Mouse (Mus musculus): ENCODE measurements around the gene Gm20662. TPM values are rescaled to one million over a fixed set of nuclear protein-coding genes. Genes with fewer than 3 reads are reported as not detected.
"Not testable (repeated sequence)": the region's sequence is repeated elsewhere in the genome, so short reads cannot be mapped to it uniquely, and the experiment has no call there.

The Gm20662 gene
- total RNA-seq, 1 experiment from 2014 or later, result not detected

DNA sequence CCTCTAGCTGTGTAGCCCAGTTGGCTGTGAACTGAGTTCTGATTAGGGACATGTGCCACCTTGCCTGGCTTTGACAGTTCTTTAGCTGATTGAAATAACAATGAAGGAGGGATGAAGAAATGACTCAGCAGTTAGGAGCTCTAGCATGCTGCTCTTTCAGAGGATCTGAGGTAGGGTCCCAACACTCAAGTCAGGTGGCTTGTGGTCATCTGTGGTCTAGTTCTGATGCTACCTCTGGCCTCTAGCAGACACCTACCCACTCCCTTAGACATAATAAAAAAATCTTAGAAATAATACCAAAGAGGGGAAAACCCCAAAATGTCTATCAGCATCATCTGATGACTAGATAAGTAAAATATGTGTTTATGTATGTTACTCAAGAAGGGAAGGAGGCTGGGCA, 14.2 kb downstream of the Gm20662 start:
- no peak for DNase-seq

GRCm38 (mm10) chr9:108013577-108013976, 17.4 kb downstream of the Gm20662 start:
- DNase-seq, result not testable (repeated sequence)

- no peak for DNase-seq
Measured at GRCm38 (mm10) chr9:108017127-108017526, 21.0 kb downstream of the Gm20662 start.

DNA sequence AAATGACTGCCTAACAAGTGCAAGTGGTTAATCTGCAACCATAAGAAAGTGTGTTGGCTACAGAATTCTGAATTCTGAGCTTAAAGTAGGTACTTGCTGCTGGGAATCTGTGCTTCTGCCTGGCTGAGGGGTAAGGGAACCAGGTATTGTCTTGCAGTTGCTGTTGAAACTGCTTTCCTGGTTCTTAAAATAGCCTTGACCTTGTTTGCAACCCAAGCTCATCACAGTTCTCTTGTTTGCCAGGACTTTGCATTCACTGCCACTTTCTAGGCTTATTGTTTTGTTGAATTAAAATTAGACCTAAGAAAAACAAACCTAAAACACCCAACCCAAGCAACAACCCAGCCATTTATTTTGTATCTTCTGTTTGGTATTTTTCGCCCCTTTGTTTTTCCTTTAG, 24.6 kb downstream of the Gm20662 start:
- no peak for DNase-seq

- no peak for DNase-seq
Measured at GRCm38 (mm10) chr9:108023216-108023615, 27.1 kb downstream of the Gm20662 start.

- no peak for DNase-seq
Measured at GRCm38 (mm10) chr9:108026584-108026983, 30.4 kb downstream of the Gm20662 start.

GRCm38 (mm10) chr9:108027867-108028266, 31.7 kb downstream of the Gm20662 start:
- DNase-seq, result no peak

- DNase-seq, result no peak
Measured at GRCm38 (mm10) chr9:108032126-108032525, 36.0 kb downstream of the Gm20662 start.

DNA sequence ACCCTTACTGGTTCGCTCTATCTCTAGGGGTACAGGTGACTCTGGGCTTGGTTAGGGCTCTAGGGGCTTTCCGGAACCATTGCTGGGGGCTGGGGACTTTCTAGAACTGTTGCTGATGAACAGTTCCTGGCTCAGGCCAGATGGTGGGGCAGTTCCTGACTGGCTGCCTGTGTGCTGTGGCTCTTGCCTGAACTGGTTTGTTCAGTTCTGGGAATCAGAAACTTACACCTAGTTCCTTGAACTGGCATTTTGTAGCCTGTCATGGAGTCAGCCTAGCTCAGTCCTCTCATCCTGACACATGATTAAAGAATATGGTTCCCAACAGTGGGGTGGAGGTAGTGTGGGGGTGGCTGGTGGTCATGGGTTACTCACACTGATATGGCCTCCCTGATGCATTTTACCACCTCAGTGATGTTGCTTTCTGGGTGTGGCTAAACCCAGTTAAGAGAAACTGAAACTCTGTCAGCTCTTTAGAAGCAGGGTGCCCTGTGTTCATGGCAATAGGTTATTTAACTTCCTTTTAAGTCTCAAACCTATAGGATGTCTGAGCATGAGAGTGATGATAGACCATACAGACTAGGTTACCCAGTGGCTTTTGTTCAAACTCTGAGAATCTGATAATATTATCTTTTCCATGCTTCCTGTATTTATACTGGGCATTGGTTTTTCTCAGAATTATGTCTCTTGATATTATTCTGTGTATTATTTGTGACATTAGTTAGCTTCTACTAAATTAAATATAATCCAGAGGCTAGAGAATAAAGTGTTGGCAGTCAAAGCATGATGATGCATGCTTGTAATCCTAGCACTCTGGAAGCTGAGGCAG, 39.4 kb downstream of the Gm20662 start:
- DNase-seq, result no peak

DNA sequence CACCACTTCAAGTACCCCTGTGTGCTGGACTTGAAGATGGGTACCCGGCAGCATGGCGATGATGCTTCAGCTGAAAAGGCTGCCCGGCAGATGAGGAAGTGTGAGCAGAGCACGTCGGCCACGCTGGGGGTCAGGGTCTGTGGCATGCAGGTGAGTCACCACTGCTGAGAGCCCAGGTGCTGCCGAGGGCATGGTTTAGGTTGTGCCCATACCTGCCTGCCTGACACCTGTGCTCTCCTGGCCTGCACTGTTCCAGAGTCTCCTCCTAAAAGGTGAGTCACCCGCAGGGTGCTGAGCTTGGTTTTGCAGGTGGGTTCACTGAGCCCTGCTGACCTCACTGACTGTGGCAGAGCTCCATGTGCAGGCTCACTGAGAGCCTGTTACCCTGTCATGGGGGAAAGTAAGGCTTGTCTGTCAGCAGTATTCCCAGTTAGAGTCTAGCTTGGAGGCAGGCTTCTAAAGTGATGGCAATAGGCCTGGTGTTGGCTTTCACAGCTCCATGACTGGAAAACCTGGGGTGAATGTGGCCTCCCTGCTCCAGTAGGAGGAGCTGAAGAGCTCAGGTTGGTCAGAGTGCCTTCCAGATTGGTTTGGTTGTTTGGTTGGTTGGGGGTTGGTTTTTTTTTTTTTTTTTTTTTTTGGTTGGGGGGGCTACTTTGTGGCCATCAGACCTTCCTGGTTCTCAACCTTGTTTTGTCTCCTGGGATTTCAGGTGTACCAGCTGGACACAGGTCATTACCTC, 48.8 kb downstream of the Gm20662 start:
- DNase-seq, result no peak

DNA sequence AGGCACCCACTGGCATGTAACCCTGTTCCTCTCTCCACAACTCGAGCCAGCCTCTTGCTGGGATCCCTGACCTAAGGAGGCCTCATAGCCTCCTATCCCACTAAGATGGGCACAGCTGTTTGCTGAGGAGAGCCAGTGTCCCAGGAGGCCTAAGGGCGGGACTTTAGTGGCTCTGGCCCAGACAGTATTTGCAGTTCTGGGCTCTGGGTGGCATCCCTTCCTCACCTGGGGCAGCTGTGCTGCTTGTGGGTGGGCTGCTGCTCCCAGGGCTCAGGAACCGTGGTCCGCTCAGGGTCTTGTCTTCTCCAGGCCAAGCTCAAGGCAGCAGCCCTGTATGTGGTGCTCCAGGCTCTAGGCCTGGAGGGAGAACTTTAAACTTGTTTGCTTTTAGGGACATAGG, 50.4 kb downstream of the Gm20662 start:
- no peak for DNase-seq

- DNase-seq, result no peak
Measured at GRCm38 (mm10) chr9:108047601-108048565, 51.7 kb downstream of the Gm20662 start.

DNA sequence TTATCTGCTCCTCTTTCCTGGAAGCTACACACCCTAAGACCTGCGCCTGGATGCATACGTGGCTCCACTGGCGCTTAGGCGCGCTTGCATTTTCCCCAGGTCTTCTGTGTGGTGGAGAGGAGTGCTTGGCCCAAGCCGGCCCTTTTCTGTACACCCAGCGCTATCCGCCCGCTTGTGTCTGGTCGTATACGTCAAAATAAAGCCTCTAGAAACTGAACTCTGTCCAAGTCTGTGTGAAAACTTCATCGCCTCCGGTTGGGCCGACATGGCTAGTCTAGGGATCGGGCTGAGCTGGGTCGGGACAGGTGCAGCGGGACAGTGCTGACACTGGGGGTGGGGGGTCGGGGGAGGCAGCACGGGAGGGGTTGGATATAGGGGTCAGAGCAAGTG, 52.4 kb downstream of the Gm20662 start:
- DNase-seq, result no peak

DNA sequence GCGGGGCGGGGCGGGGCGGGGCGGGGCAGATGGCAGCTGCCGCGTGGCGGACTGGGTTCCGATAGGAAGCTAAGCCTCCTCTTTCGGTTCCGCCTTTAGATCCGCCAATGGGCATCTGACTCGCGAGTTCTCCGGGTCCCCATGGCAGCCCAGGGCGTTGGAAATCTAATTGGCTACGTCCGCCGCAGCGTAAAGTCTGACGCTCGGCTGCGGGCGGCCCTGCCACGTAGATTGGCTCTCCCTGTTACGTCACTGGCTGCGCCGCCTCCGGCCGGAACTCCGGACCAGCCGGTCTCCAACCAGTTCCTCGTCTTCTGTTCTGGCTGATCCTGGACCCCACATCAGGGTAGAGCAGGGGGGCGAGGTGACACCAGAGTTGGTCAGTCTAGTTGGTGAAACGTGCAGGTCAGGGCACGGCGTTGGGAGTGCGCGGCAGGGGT, 52.9 kb downstream of the Gm20662 start, which contains the start of gene Gmppb:
Gene Gmppb (plus strand): TSS at position 227 of the 440 bp plus-strand sequence.
- peak; percentile 98 for DNase-seq

DNA sequence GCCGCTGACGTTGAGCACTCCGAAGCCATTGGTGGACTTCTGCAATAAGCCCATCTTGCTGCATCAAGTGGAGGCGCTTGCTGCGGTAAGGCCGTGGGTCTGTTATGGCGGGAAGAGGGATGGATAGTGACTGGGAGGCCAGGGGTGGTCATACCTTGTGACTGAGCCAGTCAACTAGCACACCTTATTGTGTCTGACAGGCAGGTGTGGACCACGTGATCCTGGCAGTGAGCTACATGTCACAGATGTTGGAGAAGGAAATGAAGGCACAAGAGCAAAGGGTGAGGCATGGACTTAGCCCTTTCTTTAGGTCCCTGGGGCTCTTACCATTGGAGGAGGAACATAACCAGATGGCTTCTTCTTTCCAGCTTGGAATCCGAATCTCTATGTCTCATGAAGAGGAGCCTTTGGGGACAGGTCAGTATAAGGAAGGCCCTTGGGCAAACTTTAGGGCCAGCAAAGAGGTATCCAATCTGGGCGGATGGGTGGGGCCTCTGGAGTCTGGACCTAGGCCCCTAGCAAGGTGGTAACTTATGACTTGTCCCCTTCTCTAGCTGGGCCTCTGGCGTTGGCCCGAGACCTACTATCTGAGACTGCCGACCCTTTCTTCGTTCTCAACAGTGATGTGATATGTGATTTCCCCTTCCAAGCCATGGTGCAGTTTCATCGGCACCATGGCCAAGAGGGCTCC, 53.6 kb downstream of the Gm20662 start:
- DNase-seq, result peak; percentile 3

GRCm38 (mm10) chr9:108051184-108051930, 55.2 kb downstream of the Gm20662 start:
- peak; percentile 5 for DNase-seq

GRCm38 (mm10) chr9:108051931-108052220, 55.7 kb downstream of the Gm20662 start:
- DNase-seq, result peak; percentile 3

GRCm38 (mm10) chr9:108052411-108052810, 56.3 kb downstream of the Gm20662 start:
- DNase-seq, result no peak

- DNase-seq, result peak; percentile 97
Measured at GRCm38 (mm10) chr9:108052885-108053664, 56.9 kb downstream of the Gm20662 start, which contains the start of gene Amigo3. Amigo3 (plus strand) TSS chr9:108053159.

- no peak for DNase-seq
Measured at GRCm38 (mm10) chr9:108053665-108054225, 57.6 kb downstream of the Gm20662 start.

Measured in adrenal gland, postnatal 14 days (tissue).